Mouse (Mus musculus) adrenal gland, postnatal 36 days (tissue): ENCODE results near the gene Foxk1. TPM values are rescaled to one million over a fixed set of nuclear protein-coding genes. Genes with fewer than 3 reads are reported as not detected.

Source experiments
- DNase-seq, 2 experiments: peaks; one replicate each; pipeline ENCODE4 v3.0.0; 2021; ENCODE audit warnings: mixed read lengths in 1 of 2
- total RNA-seq, 2 experiments: library from RNA; stranded (reverse); gene quantifications; 2 replicates each; pipeline ENCODE4 v1.2.3; 2021

The Foxk1 gene
- total RNA-seq, 2 experiments from 2014 or later = 21.3 to 22.3 TPM

GRCm38 (mm10) chr5:142418419-142418818 lies 17.1 kb downstream of the Foxk1 start:
- no peak for DNase-seq

- DNase-seq = no peak
Observed at GRCm38 (mm10) chr5:142420317-142420716, 19.0 kb downstream of the Foxk1 start.

- no peak for DNase-seq
Observed at GRCm38 (mm10) chr5:142420920-142421319, 19.6 kb downstream of the Foxk1 start.

- no peak for DNase-seq
Observed at GRCm38 (mm10) chr5:142421886-142422285, 20.6 kb downstream of the Foxk1 start.

- DNase-seq = no peak
Observed at GRCm38 (mm10) chr5:142423141-142423540, 21.8 kb downstream of the Foxk1 start.

GRCm38 (mm10) chr5:142423701-142424100 lies 22.4 kb downstream of the Foxk1 start:
- no peak for DNase-seq

- DNase-seq = peak; percentile 65 to 69
Observed at GRCm38 (mm10) chr5:142424627-142425349, 23.5 kb downstream of the Foxk1 start.

- no peak for DNase-seq
Observed at GRCm38 (mm10) chr5:142426476-142426875, 25.2 kb downstream of the Foxk1 start.

GRCm38 (mm10) chr5:142427876-142428275 lies 26.6 kb downstream of the Foxk1 start:
- DNase-seq = no peak

GRCm38 (mm10) chr5:142428691-142429090 lies 27.4 kb downstream of the Foxk1 start:
- DNase-seq = no peak

- no peak for DNase-seq
Observed at GRCm38 (mm10) chr5:142431029-142431428, 29.7 kb downstream of the Foxk1 start.

- peak; percentile 43 to 64 for DNase-seq
Observed at GRCm38 (mm10) chr5:142431811-142432434, 30.6 kb downstream of the Foxk1 start.

GRCm38 (mm10) chr5:142432695-142433094 lies 31.4 kb downstream of the Foxk1 start:
- no peak for DNase-seq

- no peak for DNase-seq
Observed at GRCm38 (mm10) chr5:142434052-142434451, 32.8 kb downstream of the Foxk1 start.

- no peak for DNase-seq
Observed at GRCm38 (mm10) chr5:142435736-142436135, 34.4 kb downstream of the Foxk1 start.

GRCm38 (mm10) chr5:142438380-142438938 lies 37.2 kb downstream of the Foxk1 start:
- peak in 1 of 2 experiments; percentile 30 for DNase-seq

GRCm38 (mm10) chr5:142439911-142440432 lies 38.7 kb downstream of the Foxk1 start:
- DNase-seq = peak in 1 of 2 experiments; percentile 28

GRCm38 (mm10) chr5:142440451-142441147 lies 39.3 kb downstream of the Foxk1 start:
- peak; percentile 96 for DNase-seq

GRCm38 (mm10) chr5:142441332-142442044 lies 40.2 kb downstream of the Foxk1 start:
- DNase-seq = no peak

- no peak for DNase-seq
Observed at GRCm38 (mm10) chr5:142442045-142442440, 40.7 kb downstream of the Foxk1 start.

- no peak for DNase-seq
Observed at GRCm38 (mm10) chr5:142443514-142443913, 42.2 kb downstream of the Foxk1 start.

- no peak for DNase-seq
Observed at GRCm38 (mm10) chr5:142443994-142444393, 42.7 kb downstream of the Foxk1 start.
